Mouse (Mus musculus) left cerebral cortex, adult 18-20 months (tissue): ENCODE results near the gene Hoxc5. TPM values are rescaled to one million over a fixed set of nuclear protein-coding genes. Genes with fewer than 3 reads are reported as not detected.

Source experiments
- DNase-seq, 2 experiments: peaks; one replicate each; pipeline ENCODE4 v3.0.0; 2021 to 2022; ENCODE audit warnings: low spot score in 2 of 2, mixed read lengths in 1 of 2
- total RNA-seq, 2 experiments: library from RNA; stranded (reverse); gene quantifications; 2 replicates each; pipeline ENCODE4 v1.2.3; 2021

Gene Hoxc5
- total RNA-seq, 2 experiments from 2014 or later = not detected

GRCm38 (mm10) chr15:102987124-102987833 is 20.0 kb downstream of the Hoxc5 start:
- DNase-seq = peak; percentile 82 to 93

GRCm38 (mm10) chr15:102988078-102988477 is 20.8 kb downstream of the Hoxc5 start:
- DNase-seq = no peak

- no peak for DNase-seq
Observed at GRCm38 (mm10) chr15:102990461-102991397, 23.5 kb downstream of the Hoxc5 start, which contains the start of gene Hoxc8. Gene Hoxc8, plus strand, starts transcription at chr15:102990607.

GRCm38 (mm10) chr15:102991782-102992181 is 24.5 kb downstream of the Hoxc5 start:
- no peak for DNase-seq

GRCm38 (mm10) chr15:102992206-102992605 is 25.0 kb downstream of the Hoxc5 start:
- no peak for DNase-seq

- DNase-seq = no peak
Observed at GRCm38 (mm10) chr15:102992863-102993262, 25.6 kb downstream of the Hoxc5 start.

GRCm38 (mm10) chr15:102996548-102996947 is 29.3 kb downstream of the Hoxc5 start:
- no peak for DNase-seq

- no peak for DNase-seq
Observed at GRCm38 (mm10) chr15:102997431-102997830, 30.2 kb downstream of the Hoxc5 start.

GRCm38 (mm10) chr15:102997939-102998355 is 30.7 kb downstream of the Hoxc5 start, which contains the start of gene Hoxc6:
Gene Hoxc6, plus strand, starts transcription at chr15:102998257.
- no peak for DNase-seq

- no peak for DNase-seq
Observed at GRCm38 (mm10) chr15:102998608-102999182, 31.5 kb downstream of the Hoxc5 start.

- DNase-seq = peak in 1 of 2 experiments; percentile 25
Observed at GRCm38 (mm10) chr15:102999183-102999831, 32.1 kb downstream of the Hoxc5 start.

- DNase-seq = no peak
Observed at GRCm38 (mm10) chr15:102999955-103000354, 32.7 kb downstream of the Hoxc5 start.

- no peak for DNase-seq
Observed at GRCm38 (mm10) chr15:103000501-103000901, 33.3 kb downstream of the Hoxc5 start.

- no peak for DNase-seq
Observed at GRCm38 (mm10) chr15:103001370-103001769, 34.1 kb downstream of the Hoxc5 start.

- DNase-seq = no peak
Observed at GRCm38 (mm10) chr15:103002156-103002555, 34.9 kb downstream of the Hoxc5 start.

GRCm38 (mm10) chr15:103002821-103003448 is 35.7 kb downstream of the Hoxc5 start:
- no peak for DNase-seq

- no peak for DNase-seq
Observed at GRCm38 (mm10) chr15:103005308-103005707, 38.1 kb downstream of the Hoxc5 start.

GRCm38 (mm10) chr15:103005797-103006196 is 38.6 kb downstream of the Hoxc5 start:
- DNase-seq = no peak

GRCm38 (mm10) chr15:103006326-103006725 is 39.1 kb downstream of the Hoxc5 start:
- DNase-seq = no peak

GRCm38 (mm10) chr15:103009265-103010111 is 42.2 kb downstream of the Hoxc5 start:
- DNase-seq = no peak
